Mouse (Mus musculus) liver, postnatal 0 days (tissue): ENCODE data around the gene Slc25a51.

Experiments used
- CTCF ChIP-seq: sonication (generic); IDR thresholded peaks from 2 replicates; pipeline ENCODE4 v1.5.1; 2016; ENCODE audit warnings: antibody characterized with exemption, low read depth
- EP300 ChIP-seq: IDR thresholded peaks from 2 replicates; pipeline ENCODE4 v1.6.1; 2016; ENCODE audit warnings: antibody characterized with exemption, low read depth, mild to moderate bottlenecking

GRCm38 (mm10) chr4:45420733-45421132 lies 12.2 kb upstream of the Slc25a51 start:
- no peak for TF ChIP-seq CTCF
- TF ChIP-seq EP300: no peak
